Mouse (Mus musculus) spleen, embryonic (tissue): Measurements from ENCODE around the gene Ribc1.

Experiments
- CTCF ChIA-PET: fragments of 350-600 bp; sonication (Branson Sonifier 250); formaldehyde crosslinking; loops from one replicate; lab custom pipeline; 2022; lab: Charles Lee

The Ribc1 gene

DNA sequence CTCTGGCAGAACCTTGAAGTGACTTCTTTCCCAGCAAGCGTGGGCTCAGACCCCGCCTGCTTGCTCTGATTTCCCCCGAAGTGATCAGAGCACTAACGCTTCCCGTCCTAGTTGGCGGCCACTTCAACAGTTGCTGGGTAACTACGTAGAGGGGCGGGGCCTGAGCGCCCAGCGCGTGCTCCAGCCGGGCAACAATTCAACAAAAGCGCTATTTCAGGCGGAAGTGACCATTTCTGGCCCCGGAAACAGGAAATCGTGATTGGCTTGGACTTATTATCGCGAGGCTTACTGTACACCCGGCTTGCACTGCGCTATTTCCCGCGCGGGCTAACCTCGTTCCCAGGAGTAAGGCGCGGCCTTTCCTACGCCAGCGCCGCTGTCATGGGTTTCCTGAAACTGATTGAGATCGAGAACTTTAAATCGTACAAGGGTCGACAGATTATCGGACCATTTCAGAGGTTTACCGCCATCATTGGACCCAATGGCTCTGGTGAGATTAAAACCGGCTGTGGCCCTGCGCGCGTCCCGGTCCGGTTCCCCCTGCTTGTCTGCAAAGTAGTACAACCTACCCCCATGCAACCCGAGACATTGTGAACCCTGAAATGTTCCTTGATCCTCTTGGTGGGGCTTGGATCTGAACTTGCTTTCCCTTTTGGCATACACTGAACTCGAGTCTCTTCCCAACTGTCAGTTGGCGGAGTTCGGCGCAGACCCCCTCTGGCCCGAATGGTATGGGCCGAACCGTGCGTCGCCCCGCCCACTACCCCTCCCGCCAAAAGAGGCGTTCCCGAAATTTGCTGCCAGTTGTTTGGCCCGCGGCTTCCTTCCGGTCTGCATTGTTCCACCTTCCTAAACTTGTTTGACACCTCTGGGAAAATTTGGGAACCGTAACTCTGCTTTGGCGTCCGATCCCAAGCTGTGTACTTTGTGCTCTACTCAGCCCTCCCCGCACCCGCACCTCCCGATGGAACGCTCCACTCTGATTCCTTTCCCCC, at the start of gene Ribc1, which contains the start of gene Smc1a:
Gene Ribc1 (minus strand): TSS at position 145 of the 995 bp plus-strand sequence.
Gene Smc1a (plus strand): TSS at position 278 of the 995 bp plus-strand sequence.
- CTCF ChIA-PET = no interaction called here

DNA sequence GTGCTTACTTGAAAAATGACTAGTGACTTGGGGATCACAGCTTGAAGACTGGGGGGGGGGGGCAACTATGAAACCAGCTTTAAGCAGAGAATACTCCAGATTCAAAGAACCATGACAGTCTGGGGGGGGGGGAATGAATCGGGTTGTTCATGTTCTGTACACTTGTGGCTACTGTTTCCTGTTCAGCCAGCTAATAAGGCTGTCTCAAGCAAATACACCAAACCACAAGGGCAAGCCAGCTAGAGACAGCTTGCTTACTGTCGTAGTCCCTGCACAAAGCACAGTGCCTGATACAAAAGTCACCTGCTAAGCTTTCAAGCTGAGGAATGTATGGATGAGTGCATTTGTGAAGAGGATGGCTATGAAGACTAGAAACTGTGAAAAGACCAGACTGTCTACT, 49.6 kb upstream of the Ribc1 start:
- CTCF ChIA-PET = interaction anchor here (0.6 kb wide), 1 partner anchor 84 kb away, joined by 3 read pairs; no protein-coding TSS in a partner anchor

DNA sequence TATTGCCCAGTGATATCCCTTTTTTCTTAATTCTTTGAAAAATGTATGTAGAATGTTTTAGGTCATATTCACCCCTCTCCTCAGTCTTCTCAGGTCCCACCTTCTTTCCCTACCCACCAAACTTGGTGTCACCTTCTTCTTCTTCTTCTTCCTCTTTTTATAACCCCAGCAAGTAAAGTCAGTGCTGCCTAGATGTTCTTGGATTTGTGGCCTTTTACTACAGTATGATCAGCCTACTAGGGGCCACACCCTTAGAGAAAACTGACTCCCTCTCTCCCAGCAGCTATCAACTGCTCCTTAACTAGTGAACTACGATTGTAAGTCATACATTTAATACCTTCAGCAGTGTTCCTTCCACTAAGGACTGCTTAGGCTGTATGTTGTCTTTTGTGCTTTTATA, 38.0 kb upstream of the Ribc1 start:
- CTCF ChIA-PET = no interaction called here

DNA sequence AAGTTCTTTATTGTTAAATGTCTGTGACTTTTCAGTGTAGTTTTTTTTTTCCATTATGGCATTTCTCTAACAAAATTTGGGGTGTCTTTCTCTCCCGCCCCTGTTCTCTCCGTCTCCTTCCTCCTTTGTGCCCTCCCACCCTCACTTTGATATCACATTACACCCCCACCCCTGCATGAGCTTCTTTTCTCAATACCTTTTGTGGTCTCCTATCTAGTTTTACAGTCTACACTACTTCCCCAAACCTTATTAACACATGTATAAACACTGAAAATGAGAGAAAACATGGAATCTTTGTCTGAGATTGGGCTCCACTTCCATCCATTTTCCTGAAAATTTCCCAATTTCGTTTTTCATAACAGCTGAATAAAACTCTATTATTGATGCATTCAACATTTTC, 36.5 kb upstream of the Ribc1 start:
- CTCF ChIA-PET = no interaction called here

DNA sequence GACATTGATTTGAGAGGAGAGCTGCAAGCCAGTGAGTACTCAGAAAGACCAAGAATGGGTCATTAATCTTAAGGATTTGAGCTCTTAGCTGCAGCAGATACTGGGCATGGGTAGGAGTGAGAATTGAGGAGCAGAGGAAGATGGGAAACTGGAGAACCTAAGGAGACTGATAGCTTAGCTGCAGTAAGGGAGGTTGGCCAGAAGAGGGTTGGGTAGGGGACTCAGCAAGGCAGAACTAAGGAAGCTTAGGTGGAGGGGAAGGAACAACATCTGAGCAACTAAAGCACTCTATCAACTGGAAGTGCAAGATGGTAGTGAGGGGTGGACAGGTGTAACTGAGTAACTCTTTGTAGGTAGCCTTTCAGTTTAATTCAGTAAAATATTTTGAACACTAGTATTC, 31.1 kb upstream of the Ribc1 start:
- CTCF ChIA-PET = no interaction called here

DNA sequence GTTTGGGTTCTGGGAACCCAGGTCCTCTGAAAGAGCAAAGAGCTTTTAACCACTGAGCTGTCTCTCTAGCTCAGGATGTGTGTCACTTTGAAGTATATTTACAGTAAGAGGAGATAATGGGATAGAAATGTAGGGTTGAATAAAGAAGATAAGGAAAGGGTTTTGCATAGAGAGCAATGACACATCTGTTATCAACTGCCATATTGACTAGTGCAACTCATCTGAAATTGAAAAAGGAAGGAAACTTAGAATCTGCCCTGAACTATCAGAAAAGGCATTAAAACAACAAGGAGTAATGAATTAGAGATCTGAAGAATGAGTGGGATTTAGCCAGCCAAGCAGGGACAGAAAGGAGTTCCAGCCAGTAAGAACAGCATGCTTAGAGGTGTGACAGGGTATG, 23.8 kb upstream of the Ribc1 start:
- CTCF ChIA-PET = no interaction called here

DNA sequence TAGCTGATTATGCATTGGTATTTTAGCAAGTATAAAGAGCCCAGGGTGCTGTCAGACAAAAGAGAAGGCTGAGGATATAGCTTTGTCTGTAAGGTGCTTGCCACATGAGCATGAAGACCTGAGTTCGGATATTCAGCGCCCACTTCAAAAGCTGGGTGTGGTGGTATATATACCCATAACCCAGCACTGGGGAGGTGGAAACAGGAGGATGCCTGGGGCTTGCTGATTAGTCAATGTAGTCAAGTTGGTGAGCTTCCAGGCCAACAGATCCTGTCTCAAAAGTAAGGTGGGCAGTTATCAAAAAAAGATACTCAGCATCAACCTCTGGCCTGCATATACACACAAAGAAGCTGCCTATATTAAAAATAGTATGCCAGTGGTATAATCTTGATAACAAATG, 3.2 kb upstream of the Ribc1 start:
- CTCF ChIA-PET = interaction anchor here (0.6 kb wide), 1 partner anchor 12 kb away, joined by 3 read pairs; no protein-coding TSS in a partner anchor

- CTCF ChIA-PET = no interaction called here
These were observed 1.1 kb upstream of the Ribc1 start for GRCm38 (mm10) chrX:152017186-152017585.

- CTCF ChIA-PET = no interaction called here
These were observed 344 bp downstream of the Ribc1 start for GRCm38 (mm10) chrX:152015752-152016150.

- CTCF ChIA-PET = no interaction called here
These were observed 8.2 kb downstream of the Ribc1 start for GRCm38 (mm10) chrX:152007863-152008262.

DNA sequence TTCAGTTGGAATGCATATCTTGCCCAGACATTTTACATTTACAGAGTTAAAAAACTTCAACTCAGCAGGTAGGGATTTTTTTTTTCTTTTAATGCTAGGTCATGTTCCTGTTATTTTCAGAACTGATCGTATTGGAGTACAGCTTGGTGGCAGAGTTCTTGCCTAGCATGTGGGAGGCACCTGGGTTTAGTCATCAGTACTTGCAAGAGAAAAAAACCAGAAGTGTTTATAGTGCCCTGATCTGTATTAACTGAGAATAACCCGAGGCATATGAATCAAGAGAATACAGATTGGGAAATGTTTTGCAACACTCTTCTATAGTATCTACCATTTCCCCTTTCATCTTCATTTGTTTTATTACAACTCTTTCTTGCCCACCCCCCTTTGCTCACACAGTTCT, 13.2 kb downstream of the Ribc1 start:
- CTCF ChIA-PET = no interaction called here

DNA sequence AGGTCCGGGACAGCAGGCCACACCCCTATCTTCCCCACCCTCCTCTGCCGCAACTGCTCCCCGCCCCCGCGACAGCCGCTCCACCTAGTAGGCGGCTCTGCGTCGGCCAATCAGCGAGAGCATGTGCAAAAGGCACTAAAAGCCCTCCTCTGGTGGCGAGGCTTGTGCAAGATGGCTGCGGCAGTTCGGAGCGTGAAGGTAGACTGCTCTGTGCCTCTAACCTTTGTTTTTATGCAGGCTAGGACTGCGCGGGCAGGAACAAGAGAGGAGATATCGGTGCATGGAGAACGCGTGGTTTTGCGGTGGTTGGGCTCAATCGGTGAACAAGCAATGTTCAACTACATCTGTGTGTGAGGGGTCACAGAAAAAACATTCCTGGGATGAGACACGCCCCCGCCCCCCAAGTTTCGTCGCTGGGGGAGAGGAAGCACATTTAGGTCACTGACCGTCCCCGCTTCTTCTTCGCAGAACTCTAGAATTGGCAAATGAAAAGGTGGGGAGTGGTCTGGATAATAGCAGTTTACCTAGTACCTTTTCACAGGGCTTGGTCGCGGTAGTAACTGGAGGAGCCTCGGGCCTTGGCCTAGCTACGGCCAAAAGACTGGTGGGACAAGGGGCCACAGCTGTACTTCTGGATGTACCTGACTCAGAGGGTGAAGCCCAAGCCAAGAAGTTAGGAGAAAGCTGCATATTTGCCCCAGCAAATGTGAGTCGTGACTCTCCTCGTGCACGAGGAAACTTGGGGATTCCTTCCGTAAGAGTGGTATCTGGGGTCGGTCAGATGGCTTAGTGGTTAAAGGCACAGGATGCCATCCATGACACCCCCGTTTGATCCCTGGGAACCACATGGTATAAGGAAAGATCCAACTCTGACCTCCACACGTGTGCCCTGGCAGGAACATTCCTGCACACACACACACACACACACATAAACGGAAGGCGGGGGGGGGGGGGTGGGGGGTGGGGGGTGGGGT, 14.1 kb downstream of the Ribc1 start, which contains the start of gene Hsd17b10:
Gene Hsd17b10 (plus strand): TSS at position 109 of the 974 bp plus-strand sequence.
- CTCF ChIA-PET = interaction anchor here (0.7 kb wide), 1 partner anchor 869 kb away, joined by 5 read pairs; no protein-coding TSS in a partner anchor

- CTCF ChIA-PET = interaction anchor here (0.7 kb wide), 1 partner anchor 868 kb away, joined by 5 read pairs; no protein-coding TSS in a partner anchor
These were observed 14.9 kb downstream of the Ribc1 start for GRCm38 (mm10) chrX:152001182-152001684.

DNA sequence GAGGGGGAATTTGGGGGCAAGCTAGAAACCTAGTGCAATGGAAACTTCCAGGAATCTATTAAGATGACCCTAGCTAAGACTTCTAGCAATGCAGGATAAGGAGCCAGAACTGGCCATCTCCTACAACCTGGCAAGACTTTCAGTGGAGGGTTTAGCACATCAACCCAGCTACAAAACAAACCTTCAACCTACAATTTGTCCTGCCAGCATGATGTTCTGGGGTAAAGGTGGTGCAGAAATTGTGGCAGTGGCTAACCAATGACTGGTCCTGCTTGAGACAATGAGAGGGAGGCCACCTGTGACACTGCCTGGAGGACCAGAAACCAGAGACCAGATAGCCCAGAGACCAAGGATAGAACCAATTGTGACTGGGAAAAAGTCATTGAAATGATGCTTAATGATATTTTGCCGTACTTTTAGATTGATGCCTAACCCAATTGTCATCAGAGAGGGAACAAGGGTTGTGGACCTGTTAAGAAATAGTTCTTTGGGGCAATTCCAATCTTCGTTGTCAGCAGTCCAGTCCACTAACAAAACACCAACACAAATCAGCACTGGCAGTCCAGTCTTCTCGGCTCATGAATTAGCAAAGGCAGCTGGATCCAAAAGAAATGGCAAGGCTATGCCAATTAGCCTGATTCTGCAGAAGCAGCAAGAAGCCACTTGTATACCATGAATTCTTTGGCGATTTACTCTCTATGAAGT, 16.9 kb downstream of the Ribc1 start:
- CTCF ChIA-PET = no interaction called here
